Mouse (Mus musculus): ENCODE data around the gene Nkapl. TPM values are rescaled to one million over a fixed set of nuclear protein-coding genes. Genes with fewer than 3 reads are reported as not detected.
A peak's percentile ranks its signal among the peaks of the same experiment; 100 is the strongest.
"Not testable (repeated sequence)": the region's sequence is repeated elsewhere in the genome, so short reads cannot be mapped to it uniquely, and the experiment has no call there.

Nkapl gene
- under 1 TPM; 0.19 to 0.21 TPM for total RNA-seq (2021)
- long read RNA-seq, experiment 1, partial matches to known transcripts, result 0 of 2 reads
- long read RNA-seq, experiment 1, other reads (novel, unspliced or antisense), result 0 of 2 reads
- long read RNA-seq, experiment 2, result 0 reads

DNA sequence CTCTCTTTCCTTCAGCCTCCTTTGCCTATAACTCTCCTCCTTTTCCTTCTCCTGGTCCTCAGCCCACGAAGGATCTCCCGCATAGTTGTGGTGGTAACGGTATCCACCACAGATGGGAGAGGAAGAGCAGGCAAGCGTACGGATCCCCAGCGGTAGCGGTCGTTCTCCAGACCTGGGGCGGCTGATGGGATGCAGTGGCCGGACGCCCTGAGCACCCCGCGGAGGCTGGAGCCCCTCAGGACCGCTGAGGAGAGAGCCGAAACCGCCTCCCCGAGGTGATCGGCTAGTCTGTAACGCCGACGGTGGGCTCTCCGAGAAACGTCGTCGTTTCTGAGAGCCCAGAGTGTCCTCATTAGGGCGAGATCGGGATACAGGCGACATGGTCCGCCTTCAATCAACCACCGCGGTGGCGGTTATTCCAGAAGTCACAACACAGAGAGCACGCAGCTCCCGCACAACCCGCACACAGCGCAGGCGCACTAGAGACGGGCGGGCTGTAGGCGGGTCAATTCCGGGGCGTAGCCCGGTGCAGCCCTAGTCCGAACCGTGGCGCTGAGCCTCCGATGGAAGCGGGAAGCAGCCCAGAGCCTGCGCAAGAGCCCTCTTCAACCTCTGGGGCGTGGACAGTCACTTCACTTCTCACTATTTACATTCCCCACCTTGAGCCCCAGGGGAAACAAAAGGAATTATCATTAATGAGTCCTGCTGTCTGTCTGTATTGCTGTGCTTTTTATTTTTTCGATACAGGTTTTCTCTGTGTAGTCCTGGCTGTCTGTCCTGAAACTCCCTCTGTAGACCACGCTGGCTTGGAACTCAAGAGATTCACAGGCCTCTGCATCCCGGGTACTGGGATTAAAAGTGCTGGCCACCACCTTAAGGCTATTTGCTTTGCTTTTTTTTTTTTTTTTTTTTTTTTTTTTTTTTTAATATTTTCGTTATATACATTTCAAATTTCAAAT lies at the start of gene Nkapl:
TSS of gene Nkapl (minus strand) at position 449 of the 959 bp plus-strand sequence.
- DNase-seq (ENCODE audit: low spot score), result peak; percentile 79

DNA sequence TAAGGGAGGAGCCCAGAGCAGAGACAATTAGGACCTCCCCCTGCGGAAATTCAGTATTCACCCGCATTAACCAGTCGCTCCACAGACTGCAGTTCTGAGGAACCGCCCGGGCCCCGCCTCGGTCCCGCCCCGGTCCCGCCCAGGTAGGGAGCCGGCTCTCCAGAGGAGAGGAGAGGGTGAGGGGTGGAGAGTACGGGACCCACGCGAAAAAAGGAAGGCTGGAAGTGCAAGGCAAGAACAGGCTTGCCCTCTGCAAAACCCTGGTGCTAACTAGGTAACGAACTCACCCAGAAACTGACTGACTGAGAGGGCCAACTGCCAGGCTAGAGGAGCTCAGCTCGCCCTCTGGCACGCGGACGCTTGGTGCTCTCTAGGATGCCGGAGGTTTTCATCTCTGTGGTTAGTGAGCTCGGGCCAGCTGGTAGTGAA lies 37.9 kb upstream of the Nkapl start:
- DNase-seq (ENCODE audit: low spot score), result peak; percentile 74

DNA sequence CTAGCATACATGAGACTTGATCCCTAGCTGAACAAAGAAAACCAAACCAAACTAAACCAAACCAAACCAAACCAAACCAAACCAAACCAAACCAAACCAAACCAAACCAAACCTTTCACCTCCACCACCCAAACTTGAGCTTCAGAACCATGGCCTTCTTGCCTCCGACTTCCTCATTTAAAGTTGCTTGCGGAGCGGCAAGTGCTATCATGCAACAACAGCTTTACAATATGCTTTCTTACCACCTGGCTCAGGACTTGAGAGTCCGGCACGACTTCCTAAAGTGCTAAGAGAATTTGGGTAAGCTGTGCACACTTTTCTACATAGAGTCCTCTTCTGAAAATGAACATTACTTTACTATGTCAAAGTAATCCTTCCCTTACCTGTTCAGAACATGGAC lies 34.0 kb upstream of the Nkapl start:
- no peak for DNase-seq (ENCODE audit: low spot score)

DNA sequence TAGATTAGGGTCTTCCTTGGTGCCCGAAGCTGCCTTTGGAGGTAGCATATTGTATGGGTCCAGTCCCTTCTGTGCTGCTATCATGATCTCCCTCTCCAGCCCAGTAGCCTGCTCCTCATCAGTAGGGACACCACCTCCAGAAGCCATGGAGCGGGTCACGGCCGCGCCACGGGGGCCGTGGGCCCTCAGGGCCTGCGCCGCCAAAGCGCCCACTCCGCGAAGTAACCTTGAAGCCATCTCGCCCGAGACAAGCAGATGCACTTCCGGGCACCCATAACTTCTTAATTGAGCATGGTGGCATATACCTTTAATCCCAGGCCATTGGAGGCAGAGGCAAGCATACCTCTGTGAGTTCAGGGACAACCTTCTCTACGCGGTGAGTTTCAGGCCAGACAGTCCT lies 32.9 kb upstream of the Nkapl start, which contains the start of gene Gm11273:
TSS of gene Gm11273 (minus strand) at position 237 of the 400 bp plus-strand sequence.
- DNase-seq (ENCODE audit: low spot score), result not testable (repeated sequence)

DNA sequence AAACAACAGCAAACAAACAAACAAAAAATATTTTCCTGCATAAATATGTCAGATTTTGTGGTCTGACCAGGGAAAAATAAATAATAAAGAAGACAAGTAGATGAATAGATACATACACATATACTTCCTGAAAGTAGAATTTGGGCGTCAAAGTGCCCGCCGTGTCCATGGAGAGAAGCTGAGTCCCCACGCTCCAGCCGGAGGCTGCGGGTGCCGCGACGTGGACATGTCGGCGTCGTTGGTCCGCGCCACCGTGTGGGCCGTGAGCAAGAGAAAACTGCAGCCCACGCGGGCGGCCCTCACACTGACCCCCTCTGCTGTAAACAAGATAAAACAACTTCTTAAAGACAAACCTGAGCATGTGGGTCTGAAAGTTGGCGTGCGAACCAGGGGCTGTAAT lies 26.8 kb upstream of the Nkapl start, which contains the start of gene AK157302:
TSS of gene AK157302 (plus strand) at position 144 of the 400 bp plus-strand sequence.
- DNase-seq (ENCODE audit: low spot score), result no peak

DNA sequence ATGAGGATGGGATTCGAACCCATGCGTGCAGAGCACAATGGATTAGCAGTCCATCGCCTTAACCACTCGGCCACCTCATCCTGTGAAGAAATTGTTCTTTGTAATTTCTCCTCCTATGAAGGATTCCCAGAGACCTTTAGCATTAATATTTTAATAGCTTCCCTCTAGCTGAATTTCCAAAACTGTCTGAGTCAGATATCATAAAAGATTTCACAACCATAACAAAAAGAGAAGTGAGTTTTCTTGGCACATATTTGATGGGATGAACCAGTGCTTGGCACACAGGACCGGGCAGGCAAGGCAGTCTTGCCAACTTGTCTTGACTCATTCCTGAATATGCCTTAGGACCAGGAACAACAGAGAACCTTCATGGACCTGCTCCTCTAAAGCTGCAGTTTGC lies 24.5 kb upstream of the Nkapl start:
- DNase-seq (ENCODE audit: low spot score), result no peak

DNA sequence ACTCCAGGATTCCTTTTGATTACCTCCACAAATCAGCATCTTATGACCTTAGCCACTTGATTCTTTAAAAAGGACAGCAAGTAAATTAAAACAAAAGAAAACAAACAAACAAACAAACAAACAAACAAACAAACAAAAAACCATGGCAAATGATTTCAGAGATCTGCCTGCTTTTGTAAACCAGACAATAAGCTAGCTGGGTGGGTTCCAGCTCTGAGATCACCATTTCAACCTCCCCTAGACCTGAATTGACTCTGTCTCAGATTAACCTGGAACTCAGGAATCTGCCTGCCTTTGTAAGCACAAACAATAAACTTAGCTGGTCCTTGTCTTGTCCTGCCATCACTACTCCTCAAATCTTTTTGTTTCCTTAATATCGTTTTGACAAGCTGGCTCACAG lies 18.6 kb upstream of the Nkapl start:
- DNase-seq (ENCODE audit: low spot score), result no peak

DNA sequence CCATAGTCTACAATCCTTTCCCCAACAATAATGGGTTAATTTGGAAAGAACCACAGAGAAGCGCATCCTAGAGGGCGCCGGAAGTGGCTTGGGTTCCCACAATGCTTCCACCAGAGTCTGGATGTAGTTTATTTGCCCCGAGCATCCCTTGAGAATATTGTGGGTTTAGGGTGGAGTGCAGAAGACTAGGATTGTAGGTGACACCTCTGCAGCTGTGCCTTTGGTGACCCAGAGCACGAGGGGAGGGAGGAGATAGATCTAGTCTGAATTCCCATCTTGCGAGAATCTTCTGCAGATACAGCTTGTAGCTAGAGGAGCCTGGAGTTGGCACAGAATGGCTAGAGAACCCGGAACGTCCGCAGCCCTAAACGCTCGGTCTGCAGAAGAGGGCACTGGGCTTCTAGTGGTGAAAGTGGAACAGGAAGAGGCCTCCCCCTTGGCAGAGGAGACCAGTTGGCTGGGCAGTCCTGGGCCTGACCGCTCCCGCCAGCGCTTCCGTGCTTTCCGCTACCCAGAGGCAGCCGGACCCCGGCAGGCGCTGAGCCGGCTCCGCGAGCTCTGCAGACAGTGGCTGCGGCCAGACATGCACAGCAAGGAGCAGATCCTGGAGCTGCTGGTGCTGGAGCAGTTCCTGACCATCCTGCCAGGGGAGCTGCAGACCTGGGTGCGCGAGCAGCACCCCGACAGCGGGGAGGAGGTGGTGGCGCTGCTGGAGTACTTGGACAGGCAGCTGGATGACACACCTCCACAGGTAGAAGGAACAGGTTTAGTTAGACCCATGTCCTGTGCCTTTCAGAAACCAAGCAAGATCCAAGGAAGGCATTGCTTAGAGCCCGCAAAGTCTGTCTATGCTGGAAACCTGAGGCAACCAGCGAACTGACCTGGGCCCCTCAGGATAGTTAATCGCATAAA lies 10.7 kb upstream of the Nkapl start, which contains the start of the genes Zkscan4 and Gm10065:
TSS of gene Zkscan4 (plus strand) at position 149 of the 912 bp plus-strand sequence.
TSS of gene Gm10065 (minus strand) at position 683 of the 912 bp plus-strand sequence.
- DNase-seq (ENCODE audit: low spot score), result peak; percentile 59

DNA sequence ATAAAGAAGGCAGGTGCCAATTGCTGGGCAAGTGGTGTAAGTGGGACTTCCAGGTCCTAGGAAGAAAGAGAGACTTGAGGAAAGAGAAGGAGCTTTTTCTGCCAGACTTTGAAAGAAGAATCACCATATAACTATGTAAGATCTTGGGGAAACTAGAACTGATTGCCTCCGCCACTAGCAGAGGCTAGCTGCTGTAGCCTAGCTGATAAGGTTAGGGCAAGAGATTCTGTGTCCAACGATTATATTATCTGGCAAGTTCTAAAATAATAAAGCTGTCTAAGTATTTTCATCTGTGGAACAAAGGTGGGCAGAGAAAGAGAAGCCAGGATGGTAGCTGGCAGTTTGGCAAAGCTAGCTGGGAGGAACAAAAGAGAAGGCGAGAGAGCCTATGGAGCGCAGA lies 4.1 kb upstream of the Nkapl start:
- no peak for DNase-seq (ENCODE audit: low spot score)

DNA sequence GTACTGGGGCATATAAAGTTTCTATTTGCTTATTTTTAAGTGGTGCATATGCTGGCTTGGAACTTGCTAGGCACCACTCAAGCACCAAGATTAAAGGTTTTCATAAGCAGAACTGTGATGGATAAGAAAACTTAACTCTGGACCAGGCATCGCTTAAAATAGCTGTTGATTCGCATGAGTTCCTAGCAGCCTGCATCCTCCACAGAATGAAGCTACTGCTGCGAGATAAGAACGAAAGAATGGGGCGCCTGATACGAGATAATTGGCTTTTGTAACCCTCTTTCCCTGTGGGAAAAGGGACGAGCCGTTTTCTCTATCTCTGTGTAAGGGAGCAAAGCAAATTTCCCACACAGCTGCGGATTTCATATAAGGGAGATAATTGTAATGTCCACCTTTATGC lies 788 bp upstream of the Nkapl start:
- DNase-seq (ENCODE audit: low spot score), result no peak

DNA sequence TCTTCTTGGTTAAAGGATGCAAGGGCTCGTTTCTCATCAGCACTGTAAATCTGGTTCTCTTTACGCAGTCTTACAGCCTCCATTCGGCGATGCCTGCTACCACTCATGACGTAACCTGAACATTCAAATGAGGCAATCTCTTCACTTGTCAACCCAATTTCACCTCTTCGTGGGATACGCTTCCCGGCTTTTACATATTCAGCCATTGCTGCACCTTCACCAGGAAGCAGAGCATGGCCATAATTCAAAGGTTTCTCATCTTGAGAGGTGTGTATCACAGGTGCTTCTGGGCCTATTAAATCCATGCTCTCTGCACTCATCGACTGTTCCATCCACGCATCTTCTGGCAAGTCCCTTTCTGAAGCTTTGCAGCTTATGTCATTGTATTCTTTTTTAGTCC lies 973 bp downstream of the Nkapl start:
- no peak for DNase-seq (ENCODE audit: low spot score)

DNA sequence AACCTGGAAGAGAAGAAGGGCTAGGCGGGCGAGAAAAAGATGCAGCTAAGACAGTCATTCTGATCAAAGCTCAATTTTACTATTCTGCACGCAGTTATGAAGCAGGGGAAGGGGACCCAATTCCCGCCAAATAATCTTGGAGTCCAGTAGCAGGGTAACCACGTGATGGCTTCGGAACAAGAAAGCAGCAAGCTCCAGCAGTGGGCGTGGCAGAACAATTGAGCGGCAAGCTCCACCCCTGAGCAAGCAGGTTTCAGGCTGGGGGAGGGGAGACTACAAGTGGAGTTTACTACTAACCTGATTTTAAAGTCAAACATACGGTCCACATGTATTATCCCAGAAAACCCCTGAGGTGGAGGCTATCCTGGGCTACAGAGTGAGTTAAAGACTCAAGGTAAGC lies 5.8 kb downstream of the Nkapl start:
- DNase-seq (ENCODE audit: low spot score), result not testable (repeated sequence)

DNA sequence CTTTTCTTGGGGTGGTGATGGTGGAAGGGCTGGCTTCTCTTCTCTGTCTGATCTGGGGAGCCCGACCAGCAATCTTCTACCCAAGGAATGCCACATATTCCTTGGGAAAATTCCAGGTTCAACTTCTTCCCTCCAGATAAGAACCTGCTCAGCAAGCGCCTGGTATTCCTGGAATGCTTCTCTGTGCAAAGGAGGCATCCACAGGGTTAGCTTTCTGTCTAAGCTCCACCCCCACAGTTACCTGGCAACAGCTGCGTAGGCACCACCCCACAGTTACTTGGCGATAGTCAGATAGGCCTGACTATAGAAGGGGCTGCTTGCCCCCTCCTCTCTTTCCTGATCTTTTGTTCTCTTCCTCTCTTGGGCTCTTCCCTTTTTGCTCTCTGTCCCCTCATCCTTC lies 12.0 kb downstream of the Nkapl start:
- DNase-seq (ENCODE audit: low spot score), result no peak

DNA sequence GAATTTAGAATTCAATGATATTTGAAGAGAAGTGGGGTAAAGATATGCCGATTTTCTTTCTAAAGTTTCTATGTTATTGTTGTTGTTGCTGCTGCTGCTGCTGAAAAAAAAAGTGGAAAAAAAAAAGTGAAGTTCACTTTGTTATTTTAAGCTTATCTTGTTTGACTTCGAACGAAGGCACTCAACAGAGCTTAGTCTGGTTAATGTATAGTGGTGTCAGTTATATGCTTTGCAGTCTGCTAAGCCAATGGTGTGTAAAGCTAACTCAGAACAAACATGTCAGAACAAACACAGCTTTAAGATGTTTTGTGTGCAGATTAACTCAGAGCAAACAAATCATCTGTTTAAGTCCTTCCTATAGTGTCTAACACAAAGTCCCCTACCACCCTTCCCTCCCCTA lies 14.2 kb downstream of the Nkapl start:
- DNase-seq (ENCODE audit: low spot score), result no peak

DNA sequence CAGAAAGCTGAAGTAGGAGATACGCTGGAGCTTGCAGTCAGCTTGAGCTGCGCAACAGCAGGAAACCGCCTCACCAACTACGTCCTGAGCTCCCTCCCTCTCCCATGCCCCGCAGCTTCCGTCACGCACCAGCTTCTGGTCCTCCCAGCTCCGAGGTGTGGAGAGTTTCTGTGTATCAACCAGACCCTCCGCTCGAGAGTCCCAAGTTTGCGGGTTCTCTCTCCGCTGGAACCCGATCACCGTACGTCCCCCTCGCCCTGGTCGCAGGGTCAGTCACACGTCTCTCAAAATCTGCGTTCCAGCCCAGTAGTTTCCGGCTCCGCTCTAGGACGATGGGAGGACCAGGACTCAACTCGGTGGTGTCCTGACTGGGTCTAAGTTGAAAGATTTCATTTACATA lies 14.9 kb downstream of the Nkapl start, which contains the start of gene Zscan26:
TSS of gene Zscan26 (minus strand) at position 282 of the 400 bp plus-strand sequence.
- DNase-seq (ENCODE audit: low spot score), result peak; percentile 84

DNA sequence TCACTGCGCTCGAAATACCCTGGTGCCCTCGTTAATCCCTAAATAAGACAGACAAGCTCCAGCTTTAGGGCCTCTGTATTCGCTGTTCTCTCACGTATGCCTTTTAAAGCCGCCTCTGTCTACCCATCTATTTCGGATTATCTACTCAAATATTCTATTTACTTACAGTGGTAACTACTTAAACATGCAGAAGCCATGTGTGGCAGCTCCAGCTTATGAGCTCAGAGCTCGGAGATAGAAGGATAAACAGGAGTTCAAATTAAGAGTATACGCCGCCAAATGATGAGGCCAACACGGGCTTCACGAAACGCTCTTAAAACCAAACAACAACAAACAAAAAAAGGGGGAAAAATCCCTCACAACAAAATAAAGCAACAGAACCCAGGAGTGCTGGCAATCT lies 15.3 kb downstream of the Nkapl start:
- DNase-seq (ENCODE audit: low spot score), result no peak

DNA sequence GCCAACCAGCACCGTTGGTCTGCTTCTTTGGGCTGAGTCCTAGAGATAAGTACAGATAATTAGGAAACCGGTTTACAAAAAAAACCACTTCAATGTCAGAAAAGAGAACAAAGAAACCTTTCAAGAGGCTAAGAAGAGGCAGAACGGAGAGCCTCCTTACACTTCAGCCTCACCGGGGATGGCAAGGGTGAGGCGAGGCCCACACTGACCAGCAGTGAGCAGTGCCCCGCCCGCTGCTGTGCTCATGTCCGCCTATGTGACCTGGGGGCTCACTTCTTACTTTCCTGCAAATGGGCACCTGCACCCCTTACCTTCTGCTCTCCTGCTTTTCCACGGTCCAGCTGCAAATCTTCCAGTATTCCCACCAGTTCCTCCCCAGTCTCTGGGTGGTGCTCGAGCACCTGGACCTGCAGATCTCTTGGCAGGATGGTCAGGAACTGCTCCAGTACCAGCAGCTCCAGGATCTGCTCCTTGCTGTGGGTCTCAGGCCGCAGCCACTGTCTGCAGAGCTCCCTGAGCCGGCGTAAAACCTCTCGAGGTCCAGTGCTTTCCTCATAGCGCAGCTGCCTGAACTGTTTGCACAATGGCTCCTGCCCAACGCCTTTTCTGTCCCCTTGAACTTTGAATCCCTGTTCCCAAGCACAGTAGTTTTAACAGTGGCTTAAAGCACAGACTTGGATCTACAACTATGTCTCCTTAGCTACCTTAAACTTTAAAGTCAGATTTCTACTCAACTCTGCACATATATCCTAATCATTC lies 20.3 kb downstream of the Nkapl start:
- DNase-seq (ENCODE audit: low spot score), result no peak

DNA sequence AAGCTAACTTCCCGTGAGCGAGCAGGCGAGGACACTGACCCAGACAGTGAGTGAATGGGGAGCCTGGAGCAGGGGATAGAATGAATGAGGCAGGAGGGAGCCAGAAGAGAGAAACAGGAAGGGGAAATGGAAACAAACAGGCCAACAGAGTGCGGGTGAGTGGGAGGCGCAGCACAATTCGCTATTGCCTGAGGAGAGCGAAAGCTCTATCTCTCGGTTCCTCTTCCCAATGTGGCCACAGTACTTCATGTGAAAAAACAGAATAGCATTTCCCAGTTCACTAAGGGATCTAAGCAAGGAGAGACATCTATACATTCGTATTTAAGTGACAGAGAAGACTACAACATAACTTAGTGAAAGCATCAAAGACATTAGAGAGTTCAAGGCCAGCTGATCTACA lies 21.5 kb downstream of the Nkapl start:
- DNase-seq (ENCODE audit: low spot score), result no peak

DNA sequence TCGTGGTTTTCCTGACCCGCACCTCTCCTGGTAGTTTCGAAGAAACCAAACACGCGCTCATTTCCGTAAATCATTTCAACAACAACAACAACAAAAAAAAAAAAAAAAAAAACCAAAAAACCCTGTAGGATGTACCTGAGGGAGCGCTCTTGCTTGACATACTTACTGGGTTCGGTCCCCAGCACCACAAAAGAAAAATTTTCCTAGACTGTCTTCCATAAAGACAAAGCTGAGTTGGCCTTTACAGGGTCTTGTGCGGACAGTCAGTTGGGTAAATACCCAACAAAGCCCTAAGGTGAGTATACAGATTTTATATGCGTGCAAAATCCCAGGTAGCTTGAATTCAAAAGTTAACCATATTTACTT lies 27.1 kb downstream of the Nkapl start:
- no peak for DNase-seq (ENCODE audit: low spot score)

DNA sequence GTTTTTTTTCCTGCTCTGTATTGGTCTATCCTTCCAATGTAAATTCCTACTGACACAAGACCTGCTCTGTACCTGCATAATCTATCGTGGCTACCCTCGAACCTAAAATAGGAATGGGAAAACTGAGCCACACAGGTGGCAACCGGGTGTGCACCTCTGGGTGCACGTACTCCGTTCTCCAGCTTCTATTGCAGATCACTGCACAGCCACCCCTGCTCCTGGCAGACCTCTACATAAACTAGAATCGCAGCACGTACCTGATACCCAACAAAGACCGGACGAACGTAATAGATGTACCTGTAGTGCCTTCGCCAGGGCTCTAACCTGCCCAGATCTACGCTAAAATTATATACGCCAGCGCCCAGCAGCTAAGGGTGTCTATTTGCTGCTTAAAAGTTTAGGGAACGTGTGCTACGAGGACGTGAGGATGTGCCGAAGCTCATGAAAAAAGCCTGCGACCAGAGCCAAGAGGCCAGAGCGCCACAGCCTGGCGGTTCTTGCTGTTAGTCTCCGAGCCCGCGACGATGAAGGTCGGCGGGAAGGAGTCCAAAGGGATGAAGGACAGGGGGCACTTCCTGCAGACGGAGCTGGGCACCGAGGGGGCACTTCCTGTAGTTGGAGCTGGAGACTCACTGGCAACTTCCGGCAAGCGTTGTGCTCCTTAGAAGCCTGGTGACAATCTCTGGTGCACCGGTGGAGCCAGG lies 27.7 kb downstream of the Nkapl start, which contains the start of gene Pgbd1:
TSS of gene Pgbd1 (minus strand) at position 556 of the 704 bp plus-strand sequence.
- DNase-seq (ENCODE audit: low spot score), result peak; percentile 33
